Mouse (Mus musculus) C2C12 (cell line): ENCODE data around the gene Zfp715. TPM values are rescaled to one million over a fixed set of nuclear protein-coding genes. Genes with fewer than 3 reads are reported as not detected.

Source experiments
- H3K27me3 ChIP-seq: one replicate; pipeline ENCODE4 v1.6.1; 2011; ENCODE audit not compliant: control insufficient read depth, insufficient read depth, insufficient read length
- H3K36me3 ChIP-seq: one replicate; pipeline ENCODE4 v1.6.1; 2011; ENCODE audit not compliant: control insufficient read depth, insufficient read depth
- H3K4me3 ChIP-seq: one replicate; pipeline ENCODE4 v1.5.1; 2011; ENCODE audit warnings: mild to moderate bottlenecking, control low read depth; ENCODE audit not compliant: poor library complexity, insufficient read depth, severe bottlenecking
- H3K79me2 ChIP-seq: one replicate; pipeline ENCODE4 v1.6.1; 2011; ENCODE audit not compliant: control insufficient read depth, insufficient read depth
- H3K79me3 ChIP-seq: one replicate; pipeline ENCODE4 v1.6.1; 2011; ENCODE audit warnings: low read depth, control low read depth
- H3ac ChIP-seq: one replicate; pipeline ENCODE3; 2011; ENCODE audit warnings: low read depth; ENCODE audit not compliant: control insufficient read depth, insufficient read length
- CEBPB ChIP-seq: IDR thresholded peaks from one replicate; pipeline ENCODE4 v1.6.1; 2011; ENCODE audit warnings: low read depth, mild to moderate bottlenecking, control low read depth, moderate library complexity
- CTCF ChIP-seq: IDR thresholded peaks from one replicate; pipeline ENCODE4 v1.5.1; 2011; ENCODE audit not compliant: control insufficient read depth, insufficient read depth, insufficient read length
- FOSL1 ChIP-seq: IDR thresholded peaks from one replicate; pipeline ENCODE4 v1.8.0; 2011; ENCODE audit warnings: mild to moderate bottlenecking, low read length; ENCODE audit not compliant: poor library complexity, insufficient read depth, severe bottlenecking
- MAX ChIP-seq: IDR thresholded peaks from one replicate; pipeline ENCODE4 v1.6.1; 2011; ENCODE audit warnings: mild to moderate bottlenecking, control low read depth
- MYOD1 ChIP-seq: IDR thresholded peaks from one replicate; pipeline ENCODE4 v1.6.1; 2011; ENCODE audit warnings: low read depth; ENCODE audit not compliant: control insufficient read depth, insufficient read length
- MYOG ChIP-seq: IDR thresholded peaks from one replicate; pipeline ENCODE4 v1.6.1; 2011; ENCODE audit not compliant: control insufficient read depth, insufficient read length; ENCODE audit errors: extremely low read depth
- USF1 ChIP-seq: IDR thresholded peaks from one replicate; pipeline ENCODE4 v1.6.1; 2011; ENCODE audit warnings: low read depth, mild to moderate bottlenecking, control low read depth, moderate library complexity
- long read RNA-seq, 2 experiments: library from polyadenylated mRNA; unstranded; transcript quantifications; one replicate each; pipeline ENCODE4 v2.0.0; 2019 to 2020
- polyA plus RNA-seq: library from polyadenylated mRNA; unstranded; fragments of >200 nt; fragmentation: generic; extraction: Trizol; gene quantifications from one replicate; pipeline ENCODE4 v1.2.1, GENCODE M21; 2012; ENCODE audit warnings: missing spikeins

Zfp715 gene
- 2.5 TPM for polyA plus RNA-seq
- long read RNA-seq, experiment 1, full-length matches to known transcripts = 1 of 2 reads
- long read RNA-seq, experiment 1, partial matches to known transcripts = 0 of 2 reads
- long read RNA-seq, experiment 1, other reads (novel, unspliced or antisense) = 1 of 2 reads
- long read RNA-seq, experiment 2, full-length matches to known transcripts = 31 of 57 reads
- long read RNA-seq, experiment 2, partial matches to known transcripts = 0 of 57 reads
- long read RNA-seq, experiment 2, other reads (novel, unspliced or antisense) = 26 of 57 reads

DNA sequence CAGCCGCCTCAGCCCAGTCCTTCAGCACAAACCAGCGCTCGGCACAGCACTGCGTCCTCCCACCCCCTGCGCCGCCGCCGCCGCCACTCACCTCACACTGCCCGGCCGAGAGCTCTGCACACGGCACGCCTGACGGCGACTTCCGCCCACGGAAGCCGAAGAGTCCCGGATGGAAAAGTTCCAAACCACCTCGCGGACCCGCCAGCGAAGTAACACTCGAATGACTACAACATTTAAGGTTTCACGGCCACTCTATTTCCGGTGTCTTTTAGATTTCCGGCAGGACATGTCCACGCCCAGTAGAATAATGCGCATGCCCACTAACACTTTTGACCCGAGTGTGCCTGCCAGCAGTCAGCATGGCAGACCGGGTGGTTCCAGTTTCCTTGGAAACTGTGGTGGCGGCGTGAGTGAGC lies at the start of gene Zfp715:
TSS of gene Zfp715 (minus strand) at position 282 of the 416 bp plus-strand sequence.
- TF ChIP-seq CTCF (no peak), MYOG (no peak), MAX (peak; percentile 48)
- Histone ChIP-seq H3K36me3 (peaks cover 20% of the 10 kb centered on the region), H3K4me3 (peak within 1 kb of the TSS; percentile 60), H3K27me3 (no peaks in the 10 kb centered on the region), H3K79me2 (peaks cover 33% of the 10 kb centered on the region), H3ac (peak within 1 kb of the TSS; percentile 74), H3K79me3 (peaks cover 11% of the 10 kb centered on the region)

DNA sequence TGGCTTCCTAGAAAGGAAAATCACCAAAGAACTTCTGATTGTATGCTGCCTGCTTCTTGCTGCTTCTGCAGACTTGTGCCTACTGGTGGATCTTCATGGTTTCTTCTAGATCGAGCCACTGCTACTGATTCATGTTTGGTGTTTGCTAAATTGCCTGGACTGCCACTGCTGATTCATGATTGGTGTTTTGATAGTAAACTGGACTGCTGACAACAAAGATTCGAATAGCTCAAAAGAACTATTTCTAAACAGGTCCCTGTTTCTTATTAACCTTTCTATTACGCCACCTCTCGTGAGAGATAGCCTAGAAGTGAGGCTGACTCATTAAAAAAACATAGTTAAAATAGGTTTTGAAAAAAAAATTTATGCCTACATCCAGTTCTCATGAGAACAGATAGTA lies 48.9 kb upstream of the Zfp715 start:
- Histone ChIP-seq H3K27me3 (no peaks in the 10 kb centered on the region), H3K36me3 (no peaks in the 10 kb centered on the region), H3K79me3 (no peaks in the 10 kb centered on the region), H3K79me2 (no peaks in the 10 kb centered on the region), H3ac (no peak overlapping the region), H3K4me3 (no peak overlapping the region)
- TF ChIP-seq MYOG (no peak), CTCF (no peak), FOSL1 (no peak), MYOD1 (no peak), MAX (no peak), USF1 (no peak), CEBPB (no peak)

DNA sequence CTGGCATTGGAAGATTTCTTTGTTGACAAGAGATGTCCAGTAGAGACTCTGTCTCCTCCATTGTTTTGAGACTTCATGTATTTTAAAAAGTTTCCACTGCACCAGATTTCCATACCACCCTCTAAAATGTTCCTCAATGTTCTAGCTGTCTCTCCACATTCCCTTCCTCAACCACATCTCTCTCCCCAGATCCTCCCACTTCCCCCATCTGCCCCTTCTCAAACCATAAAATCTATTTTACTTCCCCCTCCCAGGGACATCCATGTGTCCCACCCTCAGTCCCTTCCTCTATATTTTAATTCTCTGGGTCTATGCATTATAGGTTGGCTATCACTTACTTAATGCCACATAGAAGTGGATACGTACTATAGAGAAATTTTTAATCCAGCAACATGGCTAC lies 48.3 kb upstream of the Zfp715 start:
- H3K4me3 ChIP-seq = no peak overlapping the region
- no peaks in the 10 kb centered on the region for H3K79me2 ChIP-seq
- TF ChIP-seq CTCF = no peak
- TF ChIP-seq USF1 = no peak
- TF ChIP-seq MYOG = no peak
- TF ChIP-seq MAX = no peak
- TF ChIP-seq CEBPB = no peak
- no peak for TF ChIP-seq FOSL1
- H3K36me3 ChIP-seq = no peaks in the 10 kb centered on the region
- no peaks in the 10 kb centered on the region for H3K27me3 ChIP-seq
- no peaks in the 10 kb centered on the region for H3K79me3 ChIP-seq
- H3ac ChIP-seq = no peak overlapping the region

DNA sequence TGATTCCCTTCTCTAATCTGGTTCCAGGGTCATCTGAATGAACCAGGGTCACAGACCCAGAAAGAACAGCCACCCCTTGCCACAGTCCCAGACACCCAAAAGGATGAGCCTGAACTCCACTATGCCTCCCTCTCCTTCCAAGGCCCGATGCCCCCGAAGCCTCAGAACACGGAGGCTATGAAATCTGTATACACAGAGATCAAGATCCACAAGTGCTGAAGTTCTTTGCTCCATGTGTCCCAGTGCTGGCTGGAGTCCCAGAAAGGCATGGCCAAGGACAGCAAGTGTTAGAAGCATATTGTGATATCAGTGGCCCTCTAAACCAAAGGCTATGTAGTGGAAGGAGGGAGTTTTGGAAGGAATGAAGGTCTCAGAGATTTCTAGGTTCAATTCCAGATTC lies 45.5 kb upstream of the Zfp715 start:
- no peaks in the 10 kb centered on the region for H3K79me2 ChIP-seq
- no peaks in the 10 kb centered on the region for H3K79me3 ChIP-seq
- H3ac ChIP-seq = no peak overlapping the region
- H3K4me3 ChIP-seq = no peak overlapping the region
- TF ChIP-seq FOSL1 = no peak
- TF ChIP-seq MYOG = no peak
- TF ChIP-seq CTCF = no peak
- TF ChIP-seq USF1 = no peak
- no peak for TF ChIP-seq MYOD1
- TF ChIP-seq CEBPB = no peak
- no peak for TF ChIP-seq MAX
- H3K27me3 ChIP-seq = no peaks in the 10 kb centered on the region
- no peaks in the 10 kb centered on the region for H3K36me3 ChIP-seq

DNA sequence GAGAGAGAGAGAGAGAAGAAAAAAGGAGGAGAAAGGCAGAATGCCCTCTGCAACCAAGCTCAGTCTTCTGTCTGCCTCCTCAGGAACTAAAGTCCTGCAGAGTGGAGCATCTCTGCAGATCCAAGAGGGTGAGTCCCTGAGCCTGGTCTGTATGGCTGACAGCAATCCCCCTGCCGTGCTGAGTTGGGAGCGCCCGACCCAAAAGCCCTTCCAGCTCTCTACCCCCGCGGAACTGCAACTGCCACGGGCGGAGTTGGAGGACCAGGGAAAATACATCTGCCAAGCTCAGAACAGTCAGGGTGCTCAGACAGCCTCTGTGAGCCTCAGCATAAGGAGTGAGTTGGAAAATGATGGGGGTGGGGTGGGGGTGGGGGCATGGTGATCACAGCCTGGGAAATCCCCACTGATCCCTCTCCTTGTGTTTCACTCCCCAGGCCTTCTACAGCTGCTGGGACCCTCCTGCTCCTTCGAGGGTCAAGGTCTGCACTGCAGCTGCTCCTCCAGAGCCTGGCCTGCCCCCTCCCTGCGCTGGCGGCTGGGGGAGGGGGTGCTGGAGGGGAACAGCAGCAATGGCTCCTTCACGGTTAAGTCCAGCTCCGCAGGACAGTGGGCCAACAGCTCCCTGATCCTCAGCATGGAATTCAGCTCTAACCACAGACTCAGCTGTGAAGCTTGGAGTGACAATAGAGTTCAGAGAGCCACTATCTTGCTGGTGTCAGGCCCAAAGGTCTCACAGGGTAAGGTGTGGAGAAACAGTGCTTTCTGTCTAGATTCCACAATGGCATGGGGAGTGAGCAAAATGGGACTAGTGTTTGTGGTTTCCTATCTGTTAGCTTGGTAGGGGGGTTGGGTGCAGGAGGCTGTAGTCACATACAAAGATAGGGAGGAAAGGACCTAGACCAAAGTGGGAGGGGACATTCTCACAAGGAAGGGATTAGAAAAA lies 42.1 kb upstream of the Zfp715 start:
- Histone ChIP-seq H3K27me3 (no peaks in the 10 kb centered on the region), H3K79me3 (no peaks in the 10 kb centered on the region), H3ac (no peak overlapping the region), H3K4me3 (no peak overlapping the region), H3K79me2 (no peaks in the 10 kb centered on the region), H3K36me3 (no peaks in the 10 kb centered on the region)
- no peak for TF ChIP-seq MYOD1
- no peak for TF ChIP-seq FOSL1
- TF ChIP-seq MYOG = no peak
- TF ChIP-seq CTCF = no peak
- TF ChIP-seq MAX = no peak
- no peak for TF ChIP-seq CEBPB
- TF ChIP-seq USF1 = no peak
